Mouse (Mus musculus): ENCODE data around the gene Sdha. TPM values are rescaled to one million over a fixed set of nuclear protein-coding genes. Genes with fewer than 3 reads are reported as not detected.

Gene Sdha
- total RNA-seq (2023): 66.5 and 70.9 TPM in 2 replicates

DNA sequence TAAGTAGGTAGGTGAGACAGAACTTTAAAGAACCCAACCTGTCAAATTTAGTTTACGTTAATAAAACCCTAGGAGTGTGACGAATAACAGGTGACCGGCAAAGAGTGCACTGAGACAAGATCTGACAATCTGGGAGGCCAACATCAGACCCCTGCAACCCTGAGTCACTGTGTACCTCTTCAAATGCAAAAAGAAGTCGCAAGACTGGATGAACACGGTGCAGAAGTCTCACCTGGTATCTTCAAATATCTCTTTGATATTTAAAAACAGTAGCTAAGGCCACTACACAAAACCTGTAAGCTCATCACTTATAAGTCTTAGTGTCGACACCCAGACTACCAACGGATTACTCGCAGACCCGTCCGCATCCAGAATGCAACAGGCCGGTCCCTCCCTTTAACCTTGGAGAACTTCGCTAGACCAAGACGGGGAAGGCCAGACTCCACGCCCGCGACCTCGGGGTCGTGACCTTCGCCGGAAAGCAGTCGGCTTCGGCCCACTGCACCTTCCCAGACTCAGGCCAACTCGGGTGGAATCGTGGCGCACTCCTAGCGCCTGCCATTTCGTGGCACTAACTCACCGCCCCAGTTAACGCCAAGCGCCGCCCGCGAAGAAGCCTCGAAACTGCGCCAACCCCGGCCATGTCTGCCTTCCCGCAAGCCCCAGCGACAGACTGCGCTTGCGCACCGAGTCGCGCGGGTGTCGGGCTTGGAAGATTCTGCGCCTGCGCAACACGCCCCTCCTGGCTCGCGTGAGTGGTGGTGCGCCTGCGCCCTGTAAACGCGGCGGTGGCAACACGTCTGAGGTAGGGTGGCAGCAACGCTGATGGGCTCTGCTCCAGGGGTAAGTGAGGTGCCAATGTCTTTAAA is at the start of gene Sdha, which contains the start of gene Ccdc127:
TSS of gene Sdha (minus strand) at position 715 of the 869 bp plus-strand sequence.
TSS of gene Ccdc127 (plus strand) at position 744 of the 869 bp plus-strand sequence.

DNA sequence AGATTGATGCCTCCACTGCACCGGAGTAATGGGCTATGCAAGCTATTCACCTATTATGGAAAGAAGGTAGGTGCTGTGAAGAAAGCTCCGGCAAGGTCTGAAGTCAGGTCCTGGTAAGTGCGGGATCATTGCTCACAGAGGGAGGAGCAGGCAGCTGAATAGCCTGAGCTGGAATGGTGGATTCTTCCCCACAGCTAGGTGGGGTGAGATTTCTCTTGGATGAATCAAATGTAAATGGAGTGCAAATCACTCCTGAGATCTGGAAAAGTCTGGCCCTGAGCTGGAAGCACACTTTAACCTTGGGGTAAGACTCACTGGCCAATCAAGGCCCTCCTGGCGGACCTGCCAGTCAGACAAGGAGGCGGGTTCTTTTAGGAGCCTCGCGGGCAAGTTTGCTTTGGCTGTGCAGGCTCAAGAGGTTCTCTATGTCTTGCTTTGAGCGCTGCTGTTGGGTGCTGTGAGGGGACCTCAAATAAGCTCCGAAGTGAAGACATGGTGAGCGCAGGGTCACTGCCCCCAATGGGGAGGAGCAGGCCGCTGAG is 49.3 kb upstream of the Sdha start, which contains the start of gene Ftl1-ps1:
TSS of gene Ftl1-ps1 (plus strand) at position 397 of the 542 bp plus-strand sequence.

GRCm38 (mm10) chr13:74390371-74390990 is 40.4 kb upstream of the Sdha start, which contains the start of gene Zfp72:
Zfp72 (minus strand) TSS chr13:74390836.

GRCm38 (mm10) chr13:74363859-74364235 is 13.8 kb upstream of the Sdha start, which contains the start of gene Lrrc14b:
Lrrc14b (minus strand) TSS chr13:74364005.

DNA sequence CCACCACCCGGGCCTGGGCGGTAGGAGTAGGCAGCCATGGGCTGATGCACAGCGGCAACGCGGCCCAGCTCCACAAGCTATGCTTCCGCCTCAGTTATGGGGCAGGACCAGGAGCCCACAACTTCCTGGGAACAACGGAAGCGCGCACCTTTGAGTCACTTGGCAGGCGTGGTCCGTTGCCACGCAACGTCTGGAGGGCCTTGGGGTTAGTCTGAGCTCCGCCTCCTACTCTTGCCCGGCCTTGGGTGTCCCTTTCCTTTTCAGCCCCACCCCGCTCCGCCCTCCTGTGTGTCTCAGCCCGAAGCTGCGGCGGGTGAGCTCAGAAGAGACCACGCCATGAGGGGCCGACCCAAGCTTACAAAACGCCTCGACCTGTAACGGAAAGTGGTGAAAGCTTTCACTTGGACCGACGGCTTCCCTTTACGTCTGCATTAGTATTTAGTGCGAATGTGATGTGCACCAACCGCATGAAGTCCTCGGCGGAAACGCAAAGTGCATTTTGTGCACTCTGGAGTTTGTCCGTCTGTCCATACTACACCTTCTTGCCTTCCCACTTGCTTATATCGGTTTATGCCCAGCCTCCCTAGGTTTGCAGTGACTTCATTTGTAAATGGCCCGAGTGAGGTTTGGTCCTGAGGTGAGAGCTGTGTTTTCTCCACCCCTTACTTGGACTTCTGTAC is 32.8 kb downstream of the Sdha start, which contains the start of gene Pdcd6:
TSS of gene Pdcd6 (minus strand) at position 411 of the 680 bp plus-strand sequence.

GRCm38 (mm10) chr13:74292167-74292566 is 57.9 kb downstream of the Sdha start, which contains the start of gene Ahrr:
Ahrr (minus strand) TSS chr13:74292331.

Other genes with a start within 250 kb of the Sdha start
- not detected in 2 replicates for gene Slc9a3, start 228.8 kb downstream of the Sdha start, total RNA-seq (2023)
- 36.2 and 44.6 TPM in 2 replicates for gene Exoc3, start 141.5 kb downstream of the Sdha start, total RNA-seq (2023)
- gene Ahrr, start 57.9 kb downstream of the Sdha start, total RNA-seq (2023): 0.14 TPM in 1 of 2 replicates, not detected in the other
- 93.2 and 103 TPM in 2 replicates for gene Pdcd6, start 32.7 kb downstream of the Sdha start, total RNA-seq (2023)
- gene Ccdc127, start within 50 bp of the Sdha start, total RNA-seq (2023): 11.6 and 14.7 TPM in 2 replicates
- not detected in 2 replicates for gene Lrrc14b, start 13.7 kb upstream of the Sdha start, total RNA-seq (2023)
- gene Zfp72, start 40.6 kb upstream of the Sdha start, total RNA-seq (2023): 0.16 and 0.19 TPM in 2 replicates
- gene Ftl1-ps1, start 49.4 kb upstream of the Sdha start, total RNA-seq (2023): 1,772 and 1,811 TPM in 2 replicates
- 4.7 and 5.0 TPM in 2 replicates for gene Zfp825, start 143.7 kb upstream of the Sdha start, total RNA-seq (2023)